Mouse (Mus musculus): ENCODE measurements at regions not wholly inside any gene's neighbourhood (a gene's known extent, or its start where the extent isn't known, plus 50 kb on each side); places are given as distances from the start of the nearest gene placed in this dataset.
A peak's percentile ranks its signal among the peaks of the same experiment; 100 is the strongest.

DNA sequence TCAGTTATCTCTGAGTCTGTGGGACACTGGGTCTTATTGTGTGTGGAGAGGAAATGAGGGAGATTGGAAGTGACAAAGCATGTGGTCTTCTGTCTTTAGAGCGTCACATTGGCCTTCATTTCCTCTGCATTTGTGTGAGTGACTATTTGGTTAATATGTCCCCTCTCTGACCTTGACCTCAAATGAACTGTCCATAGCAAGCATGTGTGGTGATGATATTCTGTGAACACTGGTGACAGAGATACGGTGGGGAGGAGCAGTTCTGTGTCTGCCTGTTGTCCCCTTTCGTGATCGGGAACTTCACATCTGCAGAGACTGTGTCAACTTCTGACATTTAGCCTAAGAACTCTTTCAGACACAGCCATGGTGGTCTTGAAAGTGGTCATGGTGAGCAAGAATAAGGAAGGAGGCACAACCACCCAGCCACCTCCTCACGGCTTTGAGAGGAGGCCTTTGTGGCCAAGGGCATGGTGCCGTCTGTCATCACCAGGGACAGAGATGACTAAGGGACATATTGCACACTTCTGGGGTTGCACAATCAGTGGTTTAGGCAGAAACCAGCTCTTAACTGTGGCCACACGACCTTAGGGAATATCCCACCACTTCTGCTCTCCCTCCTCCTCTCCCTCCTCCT lies 79.2 kb upstream of the Sulf2 start:
- peak; percentile 85 for DNase-seq

- no peak for DNase-seq
Measured at GRCm38 (mm10) chr2:166233246-166233645, 77.8 kb upstream of the Sulf2 start.

DNA sequence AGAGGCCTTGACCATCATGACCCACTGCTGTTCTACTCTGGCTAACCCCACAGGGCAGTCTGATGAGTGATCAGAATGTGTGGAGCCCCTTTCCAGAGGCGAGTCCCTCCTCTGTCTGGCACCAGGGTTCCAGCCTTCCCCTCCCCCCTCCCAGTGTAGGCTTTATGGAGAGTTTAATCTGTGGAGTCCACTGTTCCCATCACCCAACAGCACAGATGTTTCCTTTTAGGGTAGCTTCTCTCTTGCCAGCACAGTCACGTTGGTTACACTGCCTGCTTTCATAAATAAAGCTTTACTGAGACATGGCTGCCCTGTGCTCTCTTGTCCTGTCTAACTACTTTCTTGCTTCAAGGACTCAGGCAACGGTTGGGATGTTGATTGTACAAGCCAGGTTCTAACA lies 76.9 kb upstream of the Sulf2 start:
- no peak for DNase-seq

- DNase-seq: no peak
Measured at GRCm38 (mm10) chr2:166230617-166231016, 75.2 kb upstream of the Sulf2 start.

DNA sequence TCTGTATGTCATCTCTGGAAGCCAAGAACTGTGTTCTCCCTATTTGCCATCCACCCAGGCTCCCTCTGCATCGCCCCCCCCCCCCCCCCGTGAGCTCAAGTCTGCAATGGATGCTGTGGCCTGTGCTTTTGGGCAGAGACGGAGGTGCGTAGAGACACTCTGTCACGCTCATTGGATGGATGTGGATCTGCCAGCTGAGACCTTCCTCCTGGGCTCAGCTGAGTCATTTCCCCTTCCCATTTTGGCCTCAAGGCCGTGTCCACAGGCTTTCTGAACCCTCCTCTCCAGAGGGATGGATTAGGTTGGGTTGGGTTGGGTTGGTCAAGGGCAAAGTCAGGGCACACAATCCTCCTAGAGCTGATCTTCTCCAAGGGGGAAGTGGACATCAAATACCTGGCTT lies 72.9 kb upstream of the Sulf2 start:
- peak; percentile 25 for DNase-seq

- no peak for DNase-seq
Measured at GRCm38 (mm10) chr2:166227496-166227895, 72.0 kb upstream of the Sulf2 start.

GRCm38 (mm10) chr2:166226929-166227328 lies 71.5 kb upstream of the Sulf2 start:
- no peak for DNase-seq

- no peak for DNase-seq
Measured at GRCm38 (mm10) chr2:166226331-166226730, 70.9 kb upstream of the Sulf2 start.

DNA sequence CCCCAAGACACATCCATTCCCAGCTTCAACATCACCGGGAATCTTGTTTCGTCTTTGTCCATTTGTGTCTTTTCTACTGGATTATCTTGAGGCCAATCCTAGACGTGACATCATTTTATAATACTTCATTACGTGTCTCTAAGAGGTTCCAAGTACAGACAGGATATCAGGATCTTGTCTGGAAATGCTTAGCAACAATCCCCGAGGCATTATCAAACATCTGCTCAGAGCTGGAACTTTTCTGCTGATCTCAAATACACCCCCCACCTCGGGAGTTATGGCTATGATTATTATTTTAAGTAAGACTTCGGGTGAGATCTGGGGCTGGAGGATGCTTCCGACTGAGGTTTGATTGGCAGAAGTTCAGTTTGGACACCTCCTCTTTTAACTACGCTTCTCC lies 69.9 kb upstream of the Sulf2 start:
- DNase-seq: no peak

GRCm38 (mm10) chr2:166218783-166219182 lies 63.3 kb upstream of the Sulf2 start:
- no peak for DNase-seq

DNA sequence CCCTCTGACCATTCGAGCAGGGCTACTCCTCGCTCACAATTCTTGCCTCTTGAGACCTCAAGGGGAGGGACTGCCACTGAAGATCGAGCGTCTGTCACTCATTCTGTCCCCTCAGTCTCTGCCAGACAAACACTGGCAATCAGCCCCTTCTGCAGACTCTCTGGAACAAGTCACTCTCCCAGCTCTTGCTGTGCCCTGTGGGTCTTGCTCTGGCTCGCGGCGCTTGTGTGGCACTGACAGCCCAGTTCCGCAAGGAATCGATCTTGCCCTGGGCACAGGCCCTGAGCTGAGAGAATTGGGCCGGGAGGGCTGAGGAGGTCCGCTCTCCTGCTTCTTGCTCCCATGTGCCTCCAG lies 61.0 kb upstream of the Sulf2 start:
- peak; percentile 35 for DNase-seq

DNA sequence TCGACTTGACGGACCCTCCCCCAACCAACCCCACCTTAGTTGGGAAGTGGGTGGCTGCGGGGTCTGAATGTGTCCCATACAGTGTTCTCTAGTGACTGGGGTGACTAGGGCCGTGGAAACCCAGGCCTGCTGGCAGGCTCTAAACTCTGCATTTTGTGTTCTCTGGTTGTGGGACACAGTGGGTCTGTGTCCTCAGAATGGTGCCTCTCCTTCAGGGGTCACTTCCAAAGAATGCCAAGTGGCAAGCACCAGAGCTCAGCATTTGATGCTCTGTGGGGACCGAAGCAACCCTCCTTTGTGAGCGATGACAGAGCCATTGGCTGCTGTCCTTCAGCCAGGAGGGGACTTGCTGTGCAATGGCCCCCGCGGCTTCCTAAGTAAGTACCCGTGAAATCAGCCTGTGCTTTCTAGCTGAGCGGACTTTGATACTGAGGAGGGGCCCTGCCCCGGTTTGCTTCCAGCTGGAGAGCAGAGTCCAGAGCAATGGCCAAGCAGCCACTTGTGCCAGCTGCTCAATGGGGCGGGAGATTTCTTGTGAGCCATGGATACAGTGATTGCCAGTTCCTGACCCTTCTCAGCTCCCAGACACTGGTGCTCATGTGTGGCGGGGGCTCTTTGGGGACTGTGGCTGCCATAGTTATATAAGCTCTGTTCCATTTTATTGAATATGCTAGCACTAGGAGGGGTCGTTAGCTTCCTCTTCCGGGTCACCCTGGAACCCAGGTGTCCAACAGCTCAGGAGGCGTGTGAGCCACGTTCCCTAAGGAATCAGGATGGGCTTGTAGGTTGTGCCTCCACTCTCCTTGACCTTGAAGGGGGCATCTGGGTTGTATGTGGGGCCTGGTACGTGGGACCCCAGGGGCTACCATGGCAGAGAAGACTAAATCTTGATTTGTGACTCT lies 60.4 kb upstream of the Sulf2 start:
- no peak for DNase-seq

- DNase-seq: no peak
Measured at GRCm38 (mm10) chr2:166215191-166215590, 59.7 kb upstream of the Sulf2 start.

GRCm38 (mm10) chr2:166207145-166207508 lies 51.7 kb upstream of the Sulf2 start:
- peak; percentile 17 for DNase-seq

DNA sequence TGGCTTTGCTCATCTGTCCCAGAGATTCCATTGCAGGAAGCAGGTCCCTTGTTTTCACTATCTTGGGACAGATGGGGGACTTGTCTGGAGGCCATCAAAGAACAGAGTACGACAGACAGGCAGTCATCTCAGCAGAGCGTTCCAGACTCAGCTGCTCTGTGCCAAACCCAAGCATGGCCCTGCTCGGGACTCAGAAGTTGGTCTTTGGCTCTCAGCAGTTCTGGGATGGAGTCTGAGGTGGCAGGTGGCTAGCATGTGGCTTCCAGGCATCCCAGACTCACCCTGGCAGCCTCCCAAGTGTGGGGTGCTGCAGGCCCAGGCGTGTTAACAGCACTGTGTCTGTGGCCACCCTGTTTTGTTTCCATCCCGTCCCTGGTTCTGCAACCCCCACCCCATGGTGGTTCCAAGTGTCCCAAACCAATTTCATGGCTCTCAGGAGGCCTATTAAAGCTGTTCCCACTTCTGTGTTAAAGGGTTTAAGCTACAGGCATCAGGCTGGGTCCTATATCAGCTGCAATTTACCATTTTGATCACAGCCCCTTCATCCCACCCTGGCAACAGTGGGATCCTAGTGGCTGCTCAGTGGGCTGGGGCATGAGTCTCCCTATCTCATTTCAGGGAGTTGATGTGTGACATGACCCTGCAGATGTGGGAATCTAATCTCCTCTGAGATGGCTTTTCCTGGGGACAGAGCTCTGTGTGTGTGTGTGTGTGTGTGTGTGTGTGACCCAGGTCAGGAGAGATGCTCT lies 51.1 kb upstream of the Sulf2 start:
- no peak for DNase-seq
